Mouse (Mus musculus) spleen, adult 2 months (tissue): Measurements from ENCODE around the gene Golgb1. TPM values are rescaled to one million over a fixed set of nuclear protein-coding genes. Genes with fewer than 3 reads are reported as not detected.

Experiments used
- DNase-seq, 2 experiments: peaks; one replicate each; pipeline versions ENCODE4 v3.0.0 to v3.0.0-alpha.2; 2012 to 2021; ENCODE audit warnings: low spot score in 2 of 2, low read depth in 1 of 2
- H3K27ac ChIP-seq: fragments of 200-500 bp; 2 replicates; pipeline ENCODE4 v1.5.1; 2012; ENCODE audit warnings: low read length, inconsistent platforms; ENCODE audit not compliant: insufficient read depth
- H3K27me3 ChIP-seq: fragments of 200-500 bp; 2 replicates; pipeline ENCODE4 v1.6.1; 2012; ENCODE audit warnings: mild to moderate bottlenecking, moderate library complexity, low read length, inconsistent platforms; ENCODE audit not compliant: control insufficient read depth, insufficient read depth
- H3K36me3 ChIP-seq: fragments of 200-500 bp; 2 replicates; pipeline ENCODE4 v1.6.1; 2012; ENCODE audit warnings: mild to moderate bottlenecking, low read length, inconsistent platforms; ENCODE audit not compliant: control insufficient read depth, insufficient read depth
- H3K4me1 ChIP-seq: fragments of 200-500 bp; 2 replicates; pipeline ENCODE4 v1.6.1; 2011; ENCODE audit warnings: inconsistent platforms; ENCODE audit not compliant: control insufficient read depth, insufficient read depth, insufficient read length
- H3K4me3 ChIP-seq: fragments of 200-500 bp; 2 replicates; pipeline ENCODE4 v1.5.1; 2011; ENCODE audit warnings: mild to moderate bottlenecking, inconsistent platforms; ENCODE audit not compliant: insufficient read depth, insufficient read length; ENCODE audit errors: extremely low read depth
- CTCF ChIP-seq: fragments of 200-500 bp; IDR thresholded peaks from 2 replicates; pipeline ENCODE4 v1.5.1; 2011; ENCODE audit warnings: mild to moderate bottlenecking, inconsistent platforms; ENCODE audit not compliant: insufficient read depth, insufficient read length, insufficient replicate concordance; ENCODE audit errors: extremely low read depth
- POLR2A ChIP-seq: fragments of 200-500 bp; IDR thresholded peaks from 2 replicates; pipeline ENCODE4 v1.6.1; 2011; ENCODE audit warnings: low read depth, low read length, inconsistent platforms
- WGBS: fragments of 180-500 bp; shearing (Covaris S2); methylation state at CpG from one replicate; pipeline ENCODE4 v1.1.7; 2018; 5-methylcytosine and 5-hydroxymethylcytosine counted together
- polyA plus RNA-seq: library from polyadenylated mRNA; depleted of rRNA; stranded (reverse); fragments of >200 nt; gene quantifications from 2 replicates; pipeline ENCODE4 v1.2.3, GENCODE M21; 2012

The Golgb1 gene
- polyA plus RNA-seq, 1 experiment, result 21.8 TPM

- Histone ChIP-seq H3K27ac (0 out of 2 replicates have a peak overlapping the region, but pooled peaks have one; percentile 16), H3K4me1 (no peaks in the 10 kb centered on the region; the same call in 1 of the 2 replicates), H3K27me3 (no peaks in the 10 kb centered on the region), H3K4me3 (no peak overlapping the region), H3K36me3 (peaks cover 18% of the 10 kb centered on the region)
- WGBS, result 87% methylated on average over 13 of the region's 13 CpGs
- DNase-seq, result no peak
- no peak for TF ChIP-seq POLR2A
- no peak for TF ChIP-seq CTCF
Observed at GRCm38 (mm10) chr16:36912311-36912710, 37.4 kb downstream of the Golgb1 start.

GRCm38 (mm10) chr16:36914195-36914594 lies 39.3 kb downstream of the Golgb1 start:
- Histone ChIP-seq H3K27me3 (no peaks in the 10 kb centered on the region), H3K4me1 (no peaks in the 10 kb centered on the region; the same call in 1 of the 2 replicates), H3K36me3 (peaks cover 21% of the 10 kb centered on the region), H3K27ac (no peak overlapping the region), H3K4me3 (no peak overlapping the region)
- 59% methylated on average over 5 of the region's 5 CpGs for WGBS
- TF ChIP-seq POLR2A (no peak), CTCF (no peak)
- no peak for DNase-seq

GRCm38 (mm10) chr16:36918505-36918904 lies 43.6 kb downstream of the Golgb1 start:
- 96% methylated on average over 10 of the region's 10 CpGs for WGBS
- Histone ChIP-seq H3K4me3 (no peak overlapping the region), H3K36me3 (peaks cover 20% of the 10 kb centered on the region), H3K4me1 (no peaks in the 10 kb centered on the region; the same call in 1 of the 2 replicates), H3K27me3 (no peaks in the 10 kb centered on the region), H3K27ac (no peak overlapping the region)
- DNase-seq, result no peak
- TF ChIP-seq CTCF (no peak), POLR2A (no peak)

GRCm38 (mm10) chr16:36920410-36920809 lies 45.5 kb downstream of the Golgb1 start:
- Histone ChIP-seq H3K4me3 (no peak overlapping the region), H3K36me3 (peaks cover 21% of the 10 kb centered on the region), H3K4me1 (no peaks in the 10 kb centered on the region; the same call in 1 of the 2 replicates), H3K27ac (no peak overlapping the region), H3K27me3 (no peaks in the 10 kb centered on the region)
- no peak for DNase-seq
- TF ChIP-seq POLR2A, result no peak
- no peak for TF ChIP-seq CTCF
- 28% methylated on average over 3 of the region's 3 CpGs for WGBS

GRCm38 (mm10) chr16:36921067-36921613 lies 46.2 kb downstream of the Golgb1 start:
- Histone ChIP-seq H3K4me1 (no peaks in the 10 kb centered on the region; the same call in 1 of the 2 replicates), H3K27ac (no peak overlapping the region), H3K36me3 (peaks cover 22% of the 10 kb centered on the region), H3K27me3 (no peaks in the 10 kb centered on the region), H3K4me3 (no peak overlapping the region)
- WGBS, result 90% methylated on average over 8 of the region's 8 CpGs
- DNase-seq, result no peak
- TF ChIP-seq CTCF (no peak), POLR2A (no peak)

- H3K36me3 ChIP-seq, result peaks cover 21% of the 10 kb centered on the region
- WGBS, result 76% methylated on average over 6 of the region's 6 CpGs
- no peak overlapping the region for H3K27ac ChIP-seq
- no peak for TF ChIP-seq CTCF
- no peak for TF ChIP-seq POLR2A
- no peaks in the 10 kb centered on the region; the same call in 1 of the 2 replicates for H3K4me1 ChIP-seq
- no peak for DNase-seq
- H3K4me3 ChIP-seq, result no peak overlapping the region
- H3K27me3 ChIP-seq, result no peaks in the 10 kb centered on the region
Observed at GRCm38 (mm10) chr16:36921980-36922379, 47.0 kb downstream of the Golgb1 start.

GRCm38 (mm10) chr16:36924312-36924711 lies 49.4 kb downstream of the Golgb1 start:
- TF ChIP-seq POLR2A, result no peak
- TF ChIP-seq CTCF, result no peak

More at GRCm38 (mm10) chr16:36924312-36924711, 49.4 kb downstream of the Golgb1 start:
- H3K27me3 ChIP-seq, result no peaks in the 10 kb centered on the region
- 95% methylated on average over 8 of the region's 8 CpGs for WGBS
- no peak for DNase-seq
- H3K4me3 ChIP-seq, result no peak overlapping the region
- H3K36me3 ChIP-seq, result peaks cover 16% of the 10 kb centered on the region
- H3K4me1 ChIP-seq, result no peaks in the 10 kb centered on the region; the same call in 1 of the 2 replicates
- H3K27ac ChIP-seq, result no peak overlapping the region
